7 mouse cellular contexts compared by ENCODE assay signal in genomic region chr4:120665782-120666181, GRCm38 (mm10). TPM values are rescaled to one million over a fixed set of nuclear protein-coding genes. Genes with fewer than 3 reads are reported as not detected.
A peak's percentile ranks its signal among the peaks of the same experiment; 100 is the strongest.
DNase-seq lines count a peak whose midpoint lies in the region; ATAC-seq and TF ChIP-seq lines count a peak whose summit lies in the region.

No protein-coding gene starts in this region.

- H3K27me3 ChIP-seq in heart, embryonic 15.5 days, result no peaks in the 10 kb centered on the region
- peaks cover 4% of the 10 kb centered on the region; the same call in 1 of the 2 replicates for H3K27me3 ChIP-seq in ES-Bruce4 (ENCODE audit: control insufficient read depth, insufficient read depth, low read length, poor library complexity, severe bottlenecking)
- no peaks in the 10 kb centered on the region for H3K27me3 ChIP-seq in intestine, postnatal 0 days (replicated peaks; ENCODE audit: control insufficient read depth, insufficient read depth, low read length)

- no peak overlapping the region for H3K9ac ChIP-seq in heart, embryonic 15.5 days
- no peak overlapping the region for H3K9ac ChIP-seq in ES-Bruce4 (ENCODE audit: low read depth, poor library complexity, severe bottlenecking)
- H3K9ac ChIP-seq in intestine, postnatal 0 days (ENCODE audit: low read depth, low read length), result no peak overlapping the region

- TF ChIP-seq POLR2A in ES-Bruce4 (IDR thresholded peaks at IDR 0.05; ENCODE audit: insufficient read depth, low read length), result no peak

- no peak for DNase-seq in heart, adult 11 months
- DNase-seq in Muller cell, postnatal 12 days (ENCODE audit: inconsistent ontology term), result peak; percentile 42
- peak; percentile 38 for DNase-seq in kidney, postnatal 14 days
- DNase-seq in natural killer cell, adult 2 months (ENCODE audit: low spot score in 2 of 2), result no peak

- no peaks in the 10 kb centered on the region for H3K36me3 ChIP-seq in heart, embryonic 15.5 days
- H3K36me3 ChIP-seq in ES-Bruce4 (ENCODE audit: control insufficient read depth, insufficient read depth, low read length, poor library complexity, severe bottlenecking), result no peaks in the 10 kb centered on the region
- H3K36me3 ChIP-seq in intestine, postnatal 0 days (ENCODE audit: control insufficient read depth, insufficient read depth), result no peaks in the 10 kb centered on the region

- no peak overlapping the region for H3K4me3 ChIP-seq in heart, embryonic 15.5 days
- H3K4me3 ChIP-seq in ES-Bruce4 (ENCODE audit: low read depth, low read length), result no peak overlapping the region
- no peak overlapping the region for H3K4me3 ChIP-seq in intestine, postnatal 0 days (ENCODE audit: low read depth, low read length)

- no peak for TF ChIP-seq EP300 in ES-Bruce4 (IDR thresholded peaks at IDR 0.05; ENCODE audit: insufficient read depth, low read depth, low read length)

- 66% methylated on average over 7 of the region's 7 CpGs for WGBS in heart, embryonic 15.5 days
- 67% methylated on average over 7 of the region's 7 CpGs for WGBS in intestine, postnatal 0 days

- no peak for TF ChIP-seq CTCF in ES-Bruce4 (IDR thresholded peaks at IDR 0.05; ENCODE audit: low read depth, low read length)
- TF ChIP-seq CTCF in intestine, postnatal 0 days (IDR thresholded peaks at IDR 0.05; ENCODE audit: low read depth), result no peak

- H3K4me1 ChIP-seq in heart, embryonic 15.5 days (replicated peaks), result peaks cover 23% of the 10 kb centered on the region
- peaks cover 2% of the 10 kb centered on the region for H3K4me1 ChIP-seq in ES-Bruce4 (ENCODE audit: control insufficient read depth, insufficient read depth, low read length)
- H3K4me1 ChIP-seq in intestine, postnatal 0 days (replicated peaks; ENCODE audit: control insufficient read depth, insufficient read depth, low read length), result 0 out of 2 replicates have a peak, but pooled peaks cover 5% of the 10 kb centered on the region

- ATAC-seq in heart, embryonic 15.5 days (replicated peaks; ENCODE audit: insufficient number of reproducible peaks, insufficient read depth, low FRiP score, low read depth), result no peak
- no peak for ATAC-seq in intestine, postnatal 0 days

- peak overlapping the region; percentile 51 for H3K27ac ChIP-seq in heart, embryonic 15.5 days
- peak overlapping the region; percentile 66; the same call in 1 of the 2 replicates for H3K27ac ChIP-seq in ES-Bruce4 (ENCODE audit: insufficient read depth, low read length)
- no peak overlapping the region for H3K27ac ChIP-seq in intestine, postnatal 0 days (ENCODE audit: low read depth, low read length)

- H3K4me2 ChIP-seq in heart, embryonic 15.5 days, result peak overlapping the region; percentile 90
- no peak overlapping the region for H3K4me2 ChIP-seq in intestine, postnatal 0 days (replicated peaks; ENCODE audit: low read depth)

- H3K9me3 ChIP-seq in heart, embryonic 15.5 days (replicated peaks), result no peaks in the 10 kb centered on the region
- no peaks in the 10 kb centered on the region for H3K9me3 ChIP-seq in ES-Bruce4 (replicated peaks; ENCODE audit: control insufficient read depth, insufficient read depth, low read length, poor library complexity, severe bottlenecking)
- H3K9me3 ChIP-seq in intestine, postnatal 0 days (ENCODE audit: control insufficient read depth), result no peaks in the 10 kb centered on the region

RNA-seq across cellular contexts. Expression of gene Cited4, which starts 0.6 kb away (rescaled TPM):
- 21.5 and 26.4 TPM in 2 replicates for polyA plus RNA-seq in heart, embryonic 15.5 days (2015; fragmentation: Nextera tagmentation; extraction: Ambion mirVana)
- polyA plus RNA-seq in ES-Bruce4 (2011; ENCODE audit: insufficient read depth, insufficient read length, low read depth, missing spikeins), result 3.2 and 3.9 TPM in 2 replicates
- polyA plus RNA-seq in intestine, postnatal 0 days (2015; fragmentation: Nextera tagmentation; extraction: Ambion mirVana), result 1.7 and 2.1 TPM in 2 replicates

Comparison
In these comparisons a context has a peak if more than half of its experiments do, and no peak if none do; other contexts are left out.
1. DNase-seq: peak in Muller cell, postnatal 12 days (single experiment) and kidney, postnatal 14 days (single experiment); none in heart, adult 11 months (single experiment) and natural killer cell, adult 2 months (0 of 2).